Mouse (Mus musculus): Measurements from ENCODE around the gene Relch. TPM values are rescaled to one million over a fixed set of nuclear protein-coding genes. Genes with fewer than 3 reads are reported as not detected.
"Not testable (repeated sequence)": the region's sequence is repeated elsewhere in the genome, so short reads cannot be mapped to it uniquely, and the experiment has no call there.

Gene Relch
- polyA plus RNA-seq, 1 experiment from 2014 or later: 45.4 TPM

GRCm38 (mm10) chr1:105695581-105695980 is 31.9 kb downstream of the Relch start:
- Histone ChIP-seq H3K27me3 (no peaks in the 10 kb centered on the region), H3K4me1 (no peaks in the 10 kb centered on the region), H3K4me3 (no peak overlapping the region), H3K4me2 (replicated peaks) (no peak overlapping the region), H3K9ac (no peak overlapping the region), H3K9me3 (replicated peaks) (no peaks in the 10 kb centered on the region), H3K36me3 (peaks cover 9% of the 10 kb centered on the region; the same call in 1 of the 2 replicates), H3K27ac (no peak overlapping the region)
- no peak for ATAC-seq (ENCODE audit: low FRiP score)
- WGBS: 88% methylated on average over 2 of the region's 2 CpGs

GRCm38 (mm10) chr1:105700984-105701530 is 37.4 kb downstream of the Relch start:
- 92% methylated on average over 4 of the region's 4 CpGs for WGBS
- 0 out of 2 replicates have a peak, but pooled peaks cover 6% of the 10 kb centered on the region for H3K36me3 ChIP-seq
- H3K9ac ChIP-seq: no peak overlapping the region
- no peak overlapping the region for H3K4me2 ChIP-seq (replicated peaks)
- H3K9me3 ChIP-seq (replicated peaks): no peaks in the 10 kb centered on the region
- no peaks in the 10 kb centered on the region for H3K4me1 ChIP-seq
- H3K27me3 ChIP-seq: no peaks in the 10 kb centered on the region
- no peak overlapping the region for H3K4me3 ChIP-seq
- H3K27ac ChIP-seq: no peak overlapping the region
- ATAC-seq (ENCODE audit: low FRiP score): no peak

- Histone ChIP-seq H3K9ac (no peak overlapping the region), H3K27me3 (no peaks in the 10 kb centered on the region), H3K27ac (no peak overlapping the region), H3K36me3 (peaks cover 21% of the 10 kb centered on the region), H3K9me3 (replicated peaks) (no peaks in the 10 kb centered on the region), H3K4me1 (no peaks in the 10 kb centered on the region), H3K4me2 (replicated peaks) (no peak overlapping the region), H3K4me3 (no peak overlapping the region)
- 87% methylated on average over 2 of the region's 2 CpGs for WGBS
- ATAC-seq (ENCODE audit: low FRiP score): no peak
Observed at GRCm38 (mm10) chr1:105709415-105709814, 45.8 kb downstream of the Relch start.

GRCm38 (mm10) chr1:105711227-105711626 is 47.6 kb downstream of the Relch start:
- no peak overlapping the region for H3K4me3 ChIP-seq
- no peak overlapping the region for H3K27ac ChIP-seq
- no peak for ATAC-seq (ENCODE audit: low FRiP score)
- no peaks in the 10 kb centered on the region for H3K9me3 ChIP-seq (replicated peaks)
- WGBS: 50% methylated on average over 1 of the region's 1 CpGs
- H3K4me2 ChIP-seq (replicated peaks): no peak overlapping the region
- H3K4me1 ChIP-seq: no peaks in the 10 kb centered on the region
- no peaks in the 10 kb centered on the region for H3K27me3 ChIP-seq
- no peak overlapping the region for H3K9ac ChIP-seq
- H3K36me3 ChIP-seq: peaks cover 26% of the 10 kb centered on the region

GRCm38 (mm10) chr1:105712822-105713221 is 49.2 kb downstream of the Relch start:
- no peak overlapping the region for H3K4me2 ChIP-seq (replicated peaks)
- no peak for ATAC-seq (ENCODE audit: low FRiP score)

GRCm38 (mm10) chr1:105718358-105718757 is 54.7 kb downstream of the Relch start:
- no peak for ATAC-seq (ENCODE audit: low FRiP score)
- Histone ChIP-seq H3K4me3 (no peak overlapping the region), H3K4me1 (no peaks in the 10 kb centered on the region), H3K4me2 (replicated peaks) (no peak overlapping the region), H3K9me3 (replicated peaks) (no peaks in the 10 kb centered on the region), H3K27ac (no peak overlapping the region), H3K36me3 (peaks cover 17% of the 10 kb centered on the region), H3K27me3 (no peaks in the 10 kb centered on the region), H3K9ac (no peak overlapping the region)
- 92% methylated on average over 1 of the region's 1 CpGs for WGBS

More at GRCm38 (mm10) chr1:105712822-105713221, 49.2 kb downstream of the Relch start:
- Histone ChIP-seq H3K9me3 (replicated peaks) (no peaks in the 10 kb centered on the region), H3K27me3 (no peaks in the 10 kb centered on the region), H3K4me1 (no peaks in the 10 kb centered on the region), H3K36me3 (peaks cover 17% of the 10 kb centered on the region), H3K27ac (no peak overlapping the region), H3K4me3 (no peak overlapping the region), H3K9ac (no peak overlapping the region)
- WGBS: 98% methylated on average over 2 of the region's 2 CpGs

GRCm38 (mm10) chr1:105729246-105729645 is 65.6 kb downstream of the Relch start:
- 96% methylated on average over 13 of the region's 13 CpGs for WGBS

GRCm38 (mm10) chr1:105735318-105735717 is 71.7 kb downstream of the Relch start:
- ATAC-seq (ENCODE audit: low FRiP score): no peak
- H3K4me1 ChIP-seq: no peaks in the 10 kb centered on the region
- no peaks in the 10 kb centered on the region for H3K27me3 ChIP-seq
- H3K27ac ChIP-seq: no peak overlapping the region
- no peak overlapping the region for H3K9ac ChIP-seq
- H3K4me2 ChIP-seq (replicated peaks): no peak overlapping the region
- no peak overlapping the region for H3K4me3 ChIP-seq
- H3K36me3 ChIP-seq: peaks cover 9% of the 10 kb centered on the region; the same call in 1 of the 2 replicates
- H3K9me3 ChIP-seq (replicated peaks): no peaks in the 10 kb centered on the region
- WGBS: 84% methylated on average over 3 of the region's 3 CpGs

More at GRCm38 (mm10) chr1:105729246-105729645, 65.6 kb downstream of the Relch start:
- H3K4me2 ChIP-seq (replicated peaks); H3K27me3 ChIP-seq; H3K4me1 ChIP-seq; ATAC-seq (ENCODE audit: low FRiP score); H3K27ac ChIP-seq; H3K9me3 ChIP-seq (replicated peaks); H3K9ac ChIP-seq; H3K4me3 ChIP-seq: not testable (repeated sequence)
- H3K36me3 ChIP-seq: peaks cover 23% of the 10 kb centered on the region

- Histone ChIP-seq H3K4me1 (no peaks in the 10 kb centered on the region), H3K9ac (no peak overlapping the region), H3K27ac (no peak overlapping the region), H3K4me3 (no peak overlapping the region), H3K4me2 (replicated peaks) (no peak overlapping the region), H3K27me3 (no peaks in the 10 kb centered on the region), H3K36me3 (peaks cover 27% of the 10 kb centered on the region), H3K9me3 (replicated peaks) (no peaks in the 10 kb centered on the region)
- WGBS: 90% methylated on average over 6 of the region's 6 CpGs
- no peak for ATAC-seq (ENCODE audit: low FRiP score)
Observed at GRCm38 (mm10) chr1:105738334-105738733, 74.7 kb downstream of the Relch start.

- Histone ChIP-seq H3K27ac (no peak overlapping the region), H3K4me3 (no peak overlapping the region), H3K36me3 (peaks cover 35% of the 10 kb centered on the region), H3K9ac (no peak overlapping the region), H3K4me2 (replicated peaks) (no peak overlapping the region), H3K27me3 (no peaks in the 10 kb centered on the region), H3K4me1 (no peaks in the 10 kb centered on the region), H3K9me3 (replicated peaks) (no peaks in the 10 kb centered on the region)
- no peak for ATAC-seq (ENCODE audit: low FRiP score)
Observed at GRCm38 (mm10) chr1:105739493-105739892, 75.8 kb downstream of the Relch start.

- no peaks in the 10 kb centered on the region for H3K27me3 ChIP-seq
- no peak overlapping the region for H3K4me3 ChIP-seq
- no peak overlapping the region for H3K4me2 ChIP-seq (replicated peaks)
- no peak overlapping the region for H3K27ac ChIP-seq
- WGBS: 93% methylated on average over 1 of the region's 1 CpGs
- no peak for ATAC-seq (ENCODE audit: low FRiP score)
- no peak overlapping the region for H3K9ac ChIP-seq
- H3K36me3 ChIP-seq: peaks cover 42% of the 10 kb centered on the region
- H3K9me3 ChIP-seq (replicated peaks): no peaks in the 10 kb centered on the region
- no peaks in the 10 kb centered on the region for H3K4me1 ChIP-seq
Observed at GRCm38 (mm10) chr1:105742481-105742880, 78.8 kb downstream of the Relch start.

- 89% methylated on average over 1 of the region's 1 CpGs for WGBS
- Histone ChIP-seq H3K36me3 (peaks cover 42% of the 10 kb centered on the region), H3K27ac (no peak overlapping the region), H3K4me3 (no peak overlapping the region), H3K4me1 (no peaks in the 10 kb centered on the region), H3K9me3 (replicated peaks) (no peaks in the 10 kb centered on the region), H3K27me3 (no peaks in the 10 kb centered on the region), H3K9ac (no peak overlapping the region), H3K4me2 (replicated peaks) (no peak overlapping the region)
- ATAC-seq (ENCODE audit: low FRiP score): no peak
Observed at GRCm38 (mm10) chr1:105746444-105746843, 82.8 kb downstream of the Relch start.

- H3K9me3 ChIP-seq (replicated peaks): no peaks in the 10 kb centered on the region
- ATAC-seq (ENCODE audit: low FRiP score): no peak
- no peak overlapping the region for H3K4me3 ChIP-seq
- no peaks in the 10 kb centered on the region for H3K4me1 ChIP-seq
- H3K4me2 ChIP-seq (replicated peaks): no peak overlapping the region
- no peaks in the 10 kb centered on the region for H3K27me3 ChIP-seq
- H3K9ac ChIP-seq: no peak overlapping the region
- 94% methylated on average over 5 of the region's 5 CpGs for WGBS
- H3K36me3 ChIP-seq: peaks cover 36% of the 10 kb centered on the region
- H3K27ac ChIP-seq: no peak overlapping the region
Observed at GRCm38 (mm10) chr1:105746858-105747596, 83.4 kb downstream of the Relch start.

Measured in hindbrain, embryonic 12.5 days (tissue).